Mouse (Mus musculus): ENCODE measurements around the gene Cd3eap.

The Cd3eap gene

GRCm38 (mm10) chr7:19361720-19362119 is 2.4 kb upstream of the Cd3eap start:
- DNase-seq (ENCODE audit: low spot score): no peak

DNA sequence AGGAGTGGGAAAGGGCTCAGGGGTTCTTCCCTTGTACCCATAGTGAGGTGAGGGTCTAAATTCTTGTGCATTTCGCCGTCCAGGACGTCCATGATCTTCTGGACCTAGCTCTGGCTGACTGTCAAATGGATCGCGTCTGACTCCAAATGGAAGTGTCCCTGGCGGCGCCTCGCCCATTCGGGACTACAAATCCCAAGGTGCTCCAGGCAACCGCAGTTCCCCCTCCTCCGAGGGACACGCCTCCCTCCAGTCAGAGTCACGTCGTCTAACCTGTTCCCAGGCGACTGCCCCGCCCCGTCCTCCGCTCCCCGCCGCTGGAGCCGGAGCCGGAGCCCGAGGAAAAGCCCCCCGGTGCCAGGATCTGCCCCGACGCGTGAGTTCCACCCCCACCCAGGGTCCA is 1.7 kb upstream of the Cd3eap start:
- DNase-seq (ENCODE audit: low spot score): peak; percentile 85

- DNase-seq (ENCODE audit: low spot score): peak; percentile 70
Measured at GRCm38 (mm10) chr7:19359892-19360641, 784 bp upstream of the Cd3eap start.

DNA sequence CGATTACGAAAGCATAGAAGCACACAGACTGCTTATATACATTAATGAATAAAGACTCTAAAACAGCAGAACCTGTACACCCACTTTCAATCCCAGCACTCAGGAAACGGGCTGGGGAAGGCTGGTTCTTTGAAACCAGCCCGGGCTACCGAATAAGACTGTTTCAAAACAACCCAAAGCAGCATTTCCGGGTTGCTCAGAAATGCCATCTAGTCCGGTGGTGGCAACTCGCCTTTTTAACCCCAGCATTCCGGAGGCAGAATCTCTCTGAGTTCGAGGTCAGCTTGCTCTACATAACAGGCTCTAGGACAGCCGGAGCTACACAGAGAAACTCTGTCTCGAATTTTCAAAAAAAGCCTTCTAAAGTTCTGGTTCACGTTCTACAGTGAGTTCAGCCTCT is 649 bp downstream of the Cd3eap start:
- no peak for DNase-seq (ENCODE audit: low spot score)

DNA sequence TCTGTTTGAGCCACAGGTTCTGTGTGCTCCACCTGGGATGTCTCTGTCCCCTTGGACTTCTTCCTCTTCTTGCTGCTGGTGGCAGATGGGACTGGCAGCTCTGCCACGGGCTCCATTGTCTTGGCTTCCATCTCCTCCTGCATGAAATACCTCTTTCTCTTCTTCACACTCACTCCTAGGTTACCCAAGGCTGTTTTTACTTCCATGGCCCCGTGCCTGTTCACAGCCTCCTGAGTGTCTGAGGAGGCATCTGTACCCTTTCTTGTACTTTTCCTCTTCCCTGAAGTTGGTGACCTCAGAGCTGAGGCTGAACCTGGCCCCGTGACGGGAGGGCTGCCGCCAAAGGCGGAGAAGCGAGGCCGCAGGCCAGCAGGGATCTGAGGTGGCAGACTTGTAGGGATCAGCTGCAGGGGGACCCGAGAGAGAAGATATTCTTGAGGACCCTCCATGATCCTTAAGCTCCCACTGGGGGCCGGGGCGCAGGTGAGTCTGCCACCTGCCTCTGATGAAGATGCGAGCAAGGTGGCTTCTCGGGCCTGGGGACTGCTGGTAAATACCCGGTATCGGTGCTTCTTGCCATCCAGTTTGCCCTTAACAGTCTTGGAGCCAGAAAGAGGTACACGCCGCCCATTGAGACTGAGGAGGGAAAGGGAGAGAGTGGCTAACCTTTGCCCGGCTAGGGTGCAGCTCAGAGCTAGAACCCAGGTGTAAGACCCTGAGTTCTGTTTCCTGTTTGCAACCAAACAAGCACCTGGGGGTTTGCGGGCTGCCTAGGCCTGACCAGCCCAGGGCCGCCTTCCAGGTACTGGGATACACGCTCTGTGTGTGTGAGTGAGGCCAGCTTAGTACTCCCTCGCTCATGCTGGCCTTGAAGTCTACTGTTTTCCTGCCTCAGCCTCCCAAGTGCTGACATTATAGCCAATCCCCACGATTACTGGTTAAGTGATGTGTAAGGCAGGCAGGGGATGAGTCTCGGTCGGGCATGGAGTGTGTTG is 1.6 kb downstream of the Cd3eap start:
- no peak for DNase-seq (ENCODE audit: low spot score)

DNA sequence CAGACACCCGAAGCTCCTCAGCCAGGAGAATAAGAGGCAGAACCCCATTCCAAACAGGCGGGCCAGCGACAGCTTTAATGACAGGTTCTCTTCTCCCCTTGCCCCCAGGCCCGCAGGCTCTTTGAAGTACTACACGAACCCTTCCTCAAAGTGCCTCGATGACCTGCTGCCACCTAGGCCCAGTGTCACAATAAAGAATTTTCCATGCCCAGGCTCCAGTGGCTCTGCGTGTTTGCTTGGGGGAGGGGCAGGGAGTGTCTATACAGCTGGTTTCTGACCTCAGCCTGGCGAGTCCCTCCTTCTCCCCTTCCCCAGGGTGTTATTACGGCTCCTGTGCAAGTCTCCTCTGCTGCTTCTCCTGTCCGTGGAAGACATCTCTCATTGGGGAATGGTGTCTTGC is 3.0 kb downstream of the Cd3eap start:
- DNase-seq (ENCODE audit: low spot score): no peak

GRCm38 (mm10) chr7:19354991-19355390 is 4.3 kb downstream of the Cd3eap start:
- no peak for DNase-seq (ENCODE audit: low spot score)

DNA sequence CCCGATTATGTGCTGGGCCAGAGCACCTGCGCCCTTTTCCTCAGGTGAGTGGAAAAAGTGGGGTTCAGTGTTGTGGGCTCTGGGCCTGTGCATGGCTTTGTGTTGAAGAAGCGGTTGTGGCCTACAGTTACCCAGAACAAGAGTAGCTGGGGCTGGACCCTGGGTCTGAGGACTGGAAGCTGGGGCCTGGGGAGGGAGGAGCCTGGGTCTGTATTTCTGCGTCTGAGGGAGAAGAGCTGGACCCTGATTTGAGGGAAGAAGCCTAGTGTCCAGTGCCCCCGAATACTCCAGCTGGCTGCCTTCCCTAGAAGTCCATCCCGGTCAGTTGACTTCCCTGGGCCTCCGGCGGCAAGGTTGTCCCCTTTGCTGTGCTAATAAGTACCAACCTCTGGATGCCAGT is 9.1 kb downstream of the Cd3eap start:
- DNase-seq (ENCODE audit: low spot score): no peak

GRCm38 (mm10) chr7:19349188-19349915 is 9.9 kb downstream of the Cd3eap start:
- no peak for DNase-seq (ENCODE audit: low spot score)

GRCm38 (mm10) chr7:19344938-19345471 is 14.3 kb downstream of the Cd3eap start:
- DNase-seq (ENCODE audit: low spot score): peak; percentile 95

DNA sequence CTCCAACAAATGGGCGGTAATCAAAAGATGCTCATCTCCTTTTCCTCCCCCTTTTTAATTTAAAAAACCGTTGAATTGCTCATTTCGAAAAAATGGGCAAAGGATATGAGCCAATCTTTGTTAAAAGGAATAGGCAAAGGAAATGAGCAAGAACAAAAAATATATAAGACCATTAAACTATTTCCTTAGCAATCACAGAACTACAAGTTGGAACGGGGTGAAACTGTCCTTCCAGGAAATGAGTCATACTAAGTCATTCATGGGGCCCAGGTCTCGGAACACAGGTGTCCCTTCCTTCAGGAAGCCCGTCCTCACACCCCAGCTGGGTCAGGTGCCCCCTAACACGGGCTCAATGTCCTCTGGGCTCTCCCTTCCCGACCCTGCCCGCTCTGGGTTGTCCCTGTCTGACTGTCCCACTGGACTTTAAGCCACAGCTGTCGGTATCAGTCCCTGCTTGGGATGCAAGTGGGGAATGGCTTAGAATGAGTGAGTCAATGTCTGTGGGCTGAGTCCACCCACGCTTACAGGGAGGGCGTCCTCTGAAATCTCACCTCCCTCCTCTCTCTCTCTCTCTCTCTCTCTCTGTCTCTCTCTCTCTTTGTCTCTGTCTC is 14.9 kb downstream of the Cd3eap start, which contains the start of gene Ercc1:
Gene Ercc1, plus strand, starts transcription at position 542 of the 611 bp plus-strand sequence.
- DNase-seq (ENCODE audit: low spot score): no peak

DNA sequence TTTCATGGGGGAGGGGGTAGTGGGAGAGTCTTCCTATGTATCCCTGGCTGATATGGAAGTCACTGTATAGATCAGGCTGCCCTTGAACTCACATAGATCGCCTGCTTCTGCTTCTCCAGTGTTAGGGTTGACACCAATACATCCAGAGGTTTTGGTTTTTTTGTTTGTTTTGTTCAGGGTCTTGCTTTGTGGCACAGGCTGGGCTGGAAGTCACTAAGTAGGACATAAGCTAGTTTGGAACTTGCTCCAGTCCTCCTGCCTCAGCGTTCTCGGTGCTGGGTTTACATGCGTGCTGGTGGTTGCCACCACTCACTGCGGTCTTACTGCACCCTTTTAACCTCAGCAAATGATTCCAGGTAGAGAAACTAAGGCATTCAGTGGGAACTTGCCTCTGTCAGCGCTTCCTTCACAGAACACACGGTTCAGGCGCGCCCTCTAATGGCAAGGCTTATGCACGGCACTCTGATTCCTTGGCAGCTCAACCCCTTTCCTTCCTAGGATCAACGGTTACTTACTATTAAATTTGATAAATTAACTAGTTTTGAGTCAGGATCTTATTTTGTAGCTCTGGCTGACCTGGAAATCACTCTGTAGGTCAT is 16.0 kb downstream of the Cd3eap start:
- DNase-seq (ENCODE audit: low spot score): no peak

DNA sequence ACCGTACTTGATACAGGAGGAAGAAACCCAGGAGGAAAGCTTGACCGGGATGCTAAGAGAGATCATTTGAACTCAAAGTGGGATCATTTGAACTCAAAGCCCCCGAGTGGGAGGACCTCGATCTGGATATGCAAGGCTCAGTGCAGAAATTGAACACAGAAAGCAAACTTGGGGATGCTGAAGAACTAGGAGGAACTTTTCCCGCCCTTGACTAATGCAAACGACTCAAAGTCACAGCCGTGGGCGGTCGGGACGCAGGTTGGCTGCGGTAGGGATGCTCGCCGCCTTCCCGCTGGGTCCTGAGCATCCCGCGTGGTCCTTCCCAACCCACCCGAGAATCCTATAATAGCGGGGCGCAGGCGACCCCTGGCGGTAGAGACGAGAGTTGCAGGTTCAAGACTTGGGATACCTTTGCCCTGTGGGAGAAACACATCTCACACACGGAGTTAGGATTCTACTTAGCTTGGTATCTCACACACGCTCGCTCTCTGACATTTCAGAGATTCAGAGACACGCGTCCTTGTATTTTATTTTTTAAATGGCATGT is 16.7 kb downstream of the Cd3eap start:
- peak; percentile 78 for DNase-seq (ENCODE audit: low spot score)

DNA sequence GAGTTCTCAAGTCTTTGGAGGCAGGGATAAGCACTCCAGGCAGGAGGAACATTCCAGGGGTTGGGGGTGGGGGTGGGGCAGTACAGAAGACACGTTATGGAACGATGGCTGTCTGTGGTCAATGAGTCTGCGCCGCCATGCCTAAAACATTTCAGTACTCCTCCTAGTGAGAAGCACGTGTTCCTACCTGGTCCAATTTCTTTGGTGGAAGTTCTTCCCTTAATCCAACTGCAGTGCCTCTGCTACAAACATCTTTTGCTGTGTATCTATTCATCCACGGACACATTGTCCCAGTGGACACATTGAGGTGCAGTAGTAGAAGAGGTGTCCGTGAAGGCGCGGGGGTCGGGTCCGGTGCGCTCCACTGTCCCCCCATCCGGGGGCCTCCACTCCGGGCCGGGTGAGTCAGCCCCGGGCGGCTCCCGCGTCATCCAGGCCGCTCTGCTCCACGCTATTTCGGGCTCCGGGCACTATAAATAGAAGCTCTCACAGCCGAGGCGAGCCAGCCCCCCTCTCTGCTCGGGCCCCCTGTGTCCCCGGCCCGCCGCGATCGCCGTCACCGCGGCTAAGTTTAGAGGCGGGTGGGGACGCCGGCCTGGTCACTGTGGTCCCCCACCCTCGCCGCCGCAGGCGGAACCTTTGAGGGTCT is 17.4 kb downstream of the Cd3eap start:
- DNase-seq (ENCODE audit: low spot score): no peak

DNA sequence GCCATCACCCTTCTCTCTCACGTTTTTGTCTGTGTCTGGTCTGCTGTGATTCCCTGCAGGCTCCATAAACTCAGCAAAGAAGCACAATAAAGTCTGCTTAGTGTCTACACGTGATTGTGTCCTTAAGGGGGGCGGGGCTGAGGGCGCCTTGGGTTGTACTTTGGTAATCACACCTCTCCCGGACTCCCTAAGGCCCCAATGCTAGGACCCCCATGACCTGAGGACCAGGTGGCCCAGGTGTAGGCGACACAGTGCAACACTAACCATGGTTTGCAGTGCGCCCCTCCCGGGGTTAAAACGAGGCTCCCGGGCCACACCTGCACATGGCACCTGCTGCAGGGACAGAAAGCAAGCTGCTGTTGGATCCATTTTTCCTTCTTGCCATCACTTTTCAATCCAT is 18.0 kb downstream of the Cd3eap start:
- no peak for DNase-seq (ENCODE audit: low spot score)

GRCm38 (mm10) chr7:19338596-19338995 is 20.7 kb downstream of the Cd3eap start:
- no peak for DNase-seq (ENCODE audit: low spot score)

GRCm38 (mm10) chr7:19338060-19338459 is 21.2 kb downstream of the Cd3eap start:
- DNase-seq (ENCODE audit: low spot score): no peak

DNA sequence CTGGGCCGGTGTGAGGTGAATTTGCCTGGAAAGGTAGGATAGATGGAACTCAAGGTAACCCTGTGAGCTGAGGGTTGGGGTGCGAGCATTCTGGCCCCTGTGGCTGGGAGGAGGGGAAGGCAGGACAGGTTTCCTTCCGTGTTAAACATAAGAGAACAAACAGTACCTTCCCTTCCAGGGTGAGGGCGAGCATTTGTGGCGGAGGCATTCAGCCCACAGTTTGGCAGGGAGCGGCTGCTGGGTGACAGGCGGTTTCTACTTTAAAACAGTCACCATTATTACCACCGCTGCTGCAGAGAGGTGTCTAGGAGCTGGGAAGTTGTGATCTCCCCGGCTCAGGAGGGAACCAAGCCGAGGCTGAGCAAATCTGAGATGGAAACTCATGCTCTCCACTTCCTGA is 22.2 kb downstream of the Cd3eap start:
- DNase-seq (ENCODE audit: low spot score): no peak

DNA sequence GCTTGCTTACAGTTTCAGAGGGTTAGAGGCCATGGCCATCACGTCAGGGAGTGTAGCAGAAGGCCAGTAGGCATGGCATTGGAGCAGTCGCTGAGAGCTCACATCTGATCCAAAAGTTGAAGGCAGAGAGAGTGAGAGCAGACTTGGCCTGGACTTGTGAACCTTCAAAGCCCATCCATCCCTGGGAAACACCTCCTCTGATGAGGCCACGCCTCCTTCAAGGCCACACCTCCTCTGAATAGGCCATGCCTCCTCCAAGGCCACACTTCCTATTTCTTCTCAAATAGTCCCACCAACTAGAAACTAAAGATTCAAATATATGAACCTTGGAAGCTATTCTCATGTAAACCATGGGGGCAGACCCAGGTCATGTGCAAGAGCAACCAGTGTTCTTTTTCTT is 23.7 kb downstream of the Cd3eap start:
- DNase-seq (ENCODE audit: low spot score): no peak

DNA sequence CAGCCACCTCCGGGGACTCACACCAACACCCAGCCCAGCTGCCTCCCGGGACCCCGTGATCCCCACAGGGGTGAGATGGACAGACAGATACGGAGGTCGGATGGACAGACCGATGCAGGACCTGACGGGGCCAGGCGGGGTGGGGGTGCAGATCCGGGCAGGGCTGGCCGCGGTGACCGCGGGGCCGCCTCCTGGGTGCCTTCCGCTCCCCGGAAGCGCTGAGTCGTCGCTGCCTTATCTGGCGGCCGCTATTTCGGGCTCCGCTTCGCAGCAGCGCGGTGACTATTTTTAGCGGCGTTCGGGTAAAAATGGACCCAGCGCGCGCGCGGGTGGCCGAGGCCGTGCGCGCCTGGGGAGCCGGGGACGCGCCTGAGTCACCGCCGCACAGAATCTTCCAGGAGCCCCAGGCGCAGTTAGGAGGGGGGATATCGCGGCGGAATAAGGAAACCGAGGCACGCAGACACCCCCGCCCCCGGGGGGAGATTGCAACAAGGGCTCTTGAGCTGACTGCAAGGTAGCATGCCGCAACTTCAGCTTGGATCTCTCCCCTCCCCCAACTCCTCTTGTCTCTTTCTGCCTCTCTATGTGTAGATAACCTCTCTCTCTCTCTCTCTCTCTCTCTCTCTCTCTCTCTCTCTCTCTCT is 26.5 kb downstream of the Cd3eap start:
- DNase-seq (ENCODE audit: low spot score): peak; percentile 77

Data from left cerebral cortex, adult 11 months (tissue).